Mouse (Mus musculus) heart, adult 2 months (tissue): Measurements from ENCODE around the gene Ssbp2.

Source experiments
- CTCF ChIP-seq: fragments of 200-600 bp; IDR thresholded peaks from 2 replicates; pipeline ENCODE4 v1.8.1; 2022; ENCODE audit warnings: antibody characterized with exemption, mild to moderate bottlenecking, moderate library complexity
- EP300 ChIP-seq: fragments of 200-500 bp; IDR thresholded peaks from 2 replicates; pipeline ENCODE4 v1.6.1; 2011; ENCODE audit warnings: low read depth, low read length, control low read depth; ENCODE audit not compliant: insufficient read depth
- POLR2A ChIP-seq: fragments of 200-500 bp; IDR thresholded peaks from 2 replicates; pipeline ENCODE4 v1.6.1; 2011; ENCODE audit warnings: mild to moderate bottlenecking, low read depth, low read length, control low read depth; ENCODE audit not compliant: insufficient read depth

DNA sequence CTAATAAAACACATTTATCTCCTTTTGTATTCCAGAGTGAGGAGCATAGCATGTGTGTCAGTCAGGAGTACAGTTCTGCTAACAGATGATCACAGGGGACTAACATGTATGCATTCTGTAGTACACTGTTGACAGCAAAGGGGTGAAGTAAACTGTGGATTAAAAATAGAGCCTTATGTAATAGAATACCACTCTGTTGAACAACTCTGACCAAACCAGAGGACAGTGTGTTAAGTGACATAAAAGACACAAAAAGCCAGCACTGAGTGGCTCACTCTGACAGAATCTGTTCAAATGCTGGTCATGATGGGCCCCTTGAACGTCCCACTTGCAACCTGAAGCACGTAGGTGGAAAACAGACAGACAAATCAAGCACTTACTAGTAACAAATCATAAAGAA lies 235.3 kb downstream of the Ssbp2 start:
- TF ChIP-seq EP300 (no peak), CTCF (no peak), POLR2A (no peak)
